Mouse (Mus musculus): ENCODE results near the gene Ecpas. TPM values are rescaled to one million over a fixed set of nuclear protein-coding genes. Genes with fewer than 3 reads are reported as not detected.

The Ecpas gene
- 12.7 and 14.0 TPM in 2 replicates for polyA plus RNA-seq (2015; fragmentation: Nextera tagmentation; extraction: Ambion mirVana)

GRCm38 (mm10) chr4:58912629-58913335 lies at the start of gene Ecpas:
Gene Ecpas (minus strand): TSS chr4:58912749.
- peak within 1 kb of the TSS; percentile 95 for H3K9ac ChIP-seq (ENCODE audit: low read depth, low read length)
- peak within 1 kb of the TSS; percentile 90 for H3K27ac ChIP-seq (ENCODE audit: low read length)
- H3K36me3 ChIP-seq (ENCODE audit: control insufficient read depth, insufficient read depth): no peaks in the 10 kb centered on the region
- peaks cover 21% of the 10 kb centered on the region for H3K4me1 ChIP-seq (ENCODE audit: control insufficient read depth, low read depth, low read length)
- WGBS (ENCODE audit: insufficient replicate concordance): 2% methylated on average over 43 of the region's 43 CpGs
- peak; percentile 80 for ATAC-seq (ENCODE audit: low read depth)
- no peaks in the 10 kb centered on the region for H3K27me3 ChIP-seq (ENCODE audit: control insufficient read depth, insufficient read depth, low read depth, low read length)
- peak within 1 kb of the TSS; percentile 96 for H3K4me3 ChIP-seq (ENCODE audit: low read depth, low read length)
- H3K9me3 ChIP-seq (replicated peaks; ENCODE audit: control insufficient read depth, low read length): no peaks in the 10 kb centered on the region
- peak within 1 kb of the TSS; percentile 87 for H3K4me2 ChIP-seq (ENCODE audit: low read depth, low read length)

GRCm38 (mm10) chr4:58961719-58962118 lies 49.2 kb upstream of the Ecpas start:
- H3K36me3 ChIP-seq (ENCODE audit: control insufficient read depth, insufficient read depth): no peaks in the 10 kb centered on the region
- H3K4me3 ChIP-seq (ENCODE audit: low read depth, low read length): no peak overlapping the region
- WGBS (ENCODE audit: insufficient replicate concordance): 71% methylated on average over 15 of the region's 15 CpGs
- H3K9ac ChIP-seq (ENCODE audit: low read depth, low read length): no peak overlapping the region
- no peaks in the 10 kb centered on the region for H3K27me3 ChIP-seq (ENCODE audit: control insufficient read depth, insufficient read depth, low read depth, low read length)
- ATAC-seq (ENCODE audit: low read depth): no peak
- H3K27ac ChIP-seq (ENCODE audit: low read length): no peak overlapping the region
- H3K4me2 ChIP-seq (ENCODE audit: low read depth, low read length): no peak overlapping the region
- H3K9me3 ChIP-seq (replicated peaks; ENCODE audit: control insufficient read depth, low read length): no peaks in the 10 kb centered on the region
- no peaks in the 10 kb centered on the region for H3K4me1 ChIP-seq (ENCODE audit: control insufficient read depth, low read depth, low read length)

- WGBS (ENCODE audit: insufficient replicate concordance): 78% methylated on average over 11 of the region's 11 CpGs
- H3K4me1 ChIP-seq (ENCODE audit: control insufficient read depth, low read depth, low read length): no peaks in the 10 kb centered on the region
- H3K27me3 ChIP-seq (ENCODE audit: control insufficient read depth, insufficient read depth, low read depth, low read length): no peaks in the 10 kb centered on the region
- no peak overlapping the region for H3K9ac ChIP-seq (ENCODE audit: low read depth, low read length)
- H3K4me3 ChIP-seq (ENCODE audit: low read depth, low read length): no peak overlapping the region
- no peaks in the 10 kb centered on the region for H3K9me3 ChIP-seq (replicated peaks; ENCODE audit: control insufficient read depth, low read length)
- ATAC-seq (ENCODE audit: low read depth): no peak
- H3K36me3 ChIP-seq (ENCODE audit: control insufficient read depth, insufficient read depth): no peaks in the 10 kb centered on the region
- H3K27ac ChIP-seq (ENCODE audit: low read length): no peak overlapping the region
- no peak overlapping the region for H3K4me2 ChIP-seq (ENCODE audit: low read depth, low read length)
Observed at GRCm38 (mm10) chr4:58952630-58953029, 40.1 kb upstream of the Ecpas start.

GRCm38 (mm10) chr4:58948391-58948790 lies 35.8 kb upstream of the Ecpas start:
- H3K27ac ChIP-seq (ENCODE audit: low read length): no peak overlapping the region
- no peak overlapping the region for H3K4me3 ChIP-seq (ENCODE audit: low read depth, low read length)
- WGBS (ENCODE audit: insufficient replicate concordance): 70% methylated on average over 4 of the region's 4 CpGs
- peaks cover 2% of the 10 kb centered on the region; the same call in 1 of the 2 replicates for H3K4me1 ChIP-seq (ENCODE audit: control insufficient read depth, low read depth, low read length)
- no peak overlapping the region for H3K9ac ChIP-seq (ENCODE audit: low read depth, low read length)
- H3K9me3 ChIP-seq (replicated peaks; ENCODE audit: control insufficient read depth, low read length): no peaks in the 10 kb centered on the region
- peaks cover 19% of the 10 kb centered on the region for H3K27me3 ChIP-seq (ENCODE audit: control insufficient read depth, insufficient read depth, low read depth, low read length)
- no peak overlapping the region for H3K4me2 ChIP-seq (ENCODE audit: low read depth, low read length)
- no peak for ATAC-seq (ENCODE audit: low read depth)
- H3K36me3 ChIP-seq (ENCODE audit: control insufficient read depth, insufficient read depth): no peaks in the 10 kb centered on the region

- H3K27me3 ChIP-seq (ENCODE audit: control insufficient read depth, insufficient read depth, low read depth, low read length): peaks cover 21% of the 10 kb centered on the region
- H3K27ac ChIP-seq (ENCODE audit: low read length): no peak overlapping the region
- no peak overlapping the region for H3K9ac ChIP-seq (ENCODE audit: low read depth, low read length)
- ATAC-seq (ENCODE audit: low read depth): no peak
- no peak overlapping the region for H3K4me3 ChIP-seq (ENCODE audit: low read depth, low read length)
- WGBS (ENCODE audit: insufficient replicate concordance): 44% methylated on average over 5 of the region's 5 CpGs
- no peaks in the 10 kb centered on the region for H3K36me3 ChIP-seq (ENCODE audit: control insufficient read depth, insufficient read depth)
- peaks cover 2% of the 10 kb centered on the region; the same call in 1 of the 2 replicates for H3K4me1 ChIP-seq (ENCODE audit: control insufficient read depth, low read depth, low read length)
- H3K9me3 ChIP-seq (replicated peaks; ENCODE audit: control insufficient read depth, low read length): no peaks in the 10 kb centered on the region
- H3K4me2 ChIP-seq (ENCODE audit: low read depth, low read length): no peak overlapping the region
Observed at GRCm38 (mm10) chr4:58944695-58945094, 32.1 kb upstream of the Ecpas start.

- H3K36me3 ChIP-seq (ENCODE audit: control insufficient read depth, insufficient read depth): no peaks in the 10 kb centered on the region
- no peak for ATAC-seq (ENCODE audit: low read depth)
- H3K4me1 ChIP-seq (ENCODE audit: control insufficient read depth, low read depth, low read length): peaks cover 2% of the 10 kb centered on the region; the same call in 1 of the 2 replicates
- H3K9ac ChIP-seq (ENCODE audit: low read depth, low read length): no peak overlapping the region
- H3K4me2 ChIP-seq (ENCODE audit: low read depth, low read length): peak overlapping the region; percentile 82
- no peaks in the 10 kb centered on the region for H3K9me3 ChIP-seq (replicated peaks; ENCODE audit: control insufficient read depth, low read length)
- 13% methylated on average over 6 of the region's 6 CpGs for WGBS (ENCODE audit: insufficient replicate concordance)
- no peak overlapping the region for H3K27ac ChIP-seq (ENCODE audit: low read length)
- H3K27me3 ChIP-seq (ENCODE audit: control insufficient read depth, insufficient read depth, low read depth, low read length): peaks cover 21% of the 10 kb centered on the region
- H3K4me3 ChIP-seq (ENCODE audit: low read depth, low read length): peak overlapping the region; percentile 67
Observed at GRCm38 (mm10) chr4:58944206-58944553, 31.6 kb upstream of the Ecpas start.

GRCm38 (mm10) chr4:58943420-58944205 lies 31.1 kb upstream of the Ecpas start, which contains the start of gene Zkscan16:
Gene Zkscan16 (plus strand): TSS chr4:58943628.
- H3K4me1 ChIP-seq (ENCODE audit: control insufficient read depth, low read depth, low read length): peaks cover 2% of the 10 kb centered on the region; the same call in 1 of the 2 replicates
- ATAC-seq (ENCODE audit: low read depth): peak; percentile 21; the same call in 1 of the 2 replicates
- no peaks in the 10 kb centered on the region for H3K9me3 ChIP-seq (replicated peaks; ENCODE audit: control insufficient read depth, low read length)
- H3K4me3 ChIP-seq (ENCODE audit: low read depth, low read length): peak within 1 kb of the TSS; percentile 67
- peaks cover 21% of the 10 kb centered on the region for H3K27me3 ChIP-seq (ENCODE audit: control insufficient read depth, insufficient read depth, low read depth, low read length)
- 2% methylated on average over 50 of the region's 50 CpGs for WGBS (ENCODE audit: insufficient replicate concordance)
- H3K36me3 ChIP-seq (ENCODE audit: control insufficient read depth, insufficient read depth): no peaks in the 10 kb centered on the region
- H3K4me2 ChIP-seq (ENCODE audit: low read depth, low read length): peak within 1 kb of the TSS; percentile 82
- H3K27ac ChIP-seq (ENCODE audit: low read length): no peak within 1 kb of the TSS
- H3K9ac ChIP-seq (ENCODE audit: low read depth, low read length): peak within 1 kb of the TSS; percentile 27; the same call in 1 of the 2 replicates

- no peak for ATAC-seq (ENCODE audit: low read depth)
- peak overlapping the region; percentile 82 for H3K4me2 ChIP-seq (ENCODE audit: low read depth, low read length)
- peak overlapping the region; percentile 6; the same call in 1 of the 2 replicates for H3K9ac ChIP-seq (ENCODE audit: low read depth, low read length)
Observed at GRCm38 (mm10) chr4:58942942-58943341, 30.4 kb upstream of the Ecpas start.

GRCm38 (mm10) chr4:58941638-58942037 lies 29.1 kb upstream of the Ecpas start:
- Histone ChIP-seq H3K9me3 (replicated peaks; ENCODE audit: control insufficient read depth, low read length) (no peaks in the 10 kb centered on the region), H3K4me3 (ENCODE audit: low read depth, low read length) (no peak overlapping the region), H3K27ac (ENCODE audit: low read length) (no peak overlapping the region), H3K9ac (ENCODE audit: low read depth, low read length) (no peak overlapping the region), H3K36me3 (ENCODE audit: control insufficient read depth, insufficient read depth) (no peaks in the 10 kb centered on the region), H3K4me1 (ENCODE audit: control insufficient read depth, low read depth, low read length) (peaks cover 2% of the 10 kb centered on the region; the same call in 1 of the 2 replicates), H3K4me2 (ENCODE audit: low read depth, low read length) (no peak overlapping the region), H3K27me3 (ENCODE audit: control insufficient read depth, insufficient read depth, low read depth, low read length) (peaks cover 21% of the 10 kb centered on the region)
- ATAC-seq (ENCODE audit: low read depth): no peak

More at GRCm38 (mm10) chr4:58942942-58943341, 30.4 kb upstream of the Ecpas start:
- Histone ChIP-seq H3K4me1 (ENCODE audit: control insufficient read depth, low read depth, low read length) (peaks cover 2% of the 10 kb centered on the region; the same call in 1 of the 2 replicates), H3K36me3 (ENCODE audit: control insufficient read depth, insufficient read depth) (no peaks in the 10 kb centered on the region), H3K9me3 (replicated peaks; ENCODE audit: control insufficient read depth, low read length) (no peaks in the 10 kb centered on the region), H3K27me3 (ENCODE audit: control insufficient read depth, insufficient read depth, low read depth, low read length) (peaks cover 21% of the 10 kb centered on the region), H3K4me3 (ENCODE audit: low read depth, low read length) (peak overlapping the region; percentile 67), H3K27ac (ENCODE audit: low read length) (no peak overlapping the region)
- WGBS (ENCODE audit: insufficient replicate concordance): 57% methylated on average over 4 of the region's 4 CpGs

All from liver, embryonic 16.5 days (tissue).